Mouse (Mus musculus) ES-E14 (cell line): ENCODE results near the gene Ano10. TPM values are rescaled to one million over a fixed set of nuclear protein-coding genes. Genes with fewer than 3 reads are reported as not detected.

Experiments used
- DNase-seq: peaks from one replicate; pipeline ENCODE4 v3.0.0-alpha.2; 2013; ENCODE audit warnings: low read depth, low spot score
- H3K27ac ChIP-seq: 2 replicates; pipeline ENCODE4 v1.5.1; 2012; ENCODE audit warnings: low read depth, mild to moderate bottlenecking, low read length, moderate library complexity, mixed read lengths; ENCODE audit not compliant: poor library complexity, insufficient read depth, severe bottlenecking
- H3K36me3 ChIP-seq: 2 replicates; pipeline ENCODE4 v1.6.1; 2012; ENCODE audit warnings: mild to moderate bottlenecking, low read length, moderate library complexity, mixed read lengths; ENCODE audit not compliant: control insufficient read depth, poor library complexity, insufficient read depth, severe bottlenecking
- H3K4me1 ChIP-seq, 2 experiments: fragments of 150-350 bp in 1 of 2; sonication (generic) in 1 of 2; 2 replicates each; pipeline ENCODE4 v1.6.1; 2012; ENCODE audit warnings: low read length in 2 of 2, mild to moderate bottlenecking in 1 of 2, mixed read lengths in 1 of 2; ENCODE audit not compliant: control insufficient read depth in 2 of 2, insufficient read depth in 2 of 2, poor library complexity in 1 of 2
- H3K4me3 ChIP-seq, 2 experiments: fragments of 150-350 bp in 1 of 2; sonication (generic) in 1 of 2; 2 replicates each; pipeline ENCODE4 v1.5.1; 2012; ENCODE audit warnings: low read length in 2 of 2, low read depth in 1 of 2, mild to moderate bottlenecking in 1 of 2, mixed read lengths in 1 of 2; ENCODE audit not compliant: insufficient read depth in 1 of 2, poor library complexity in 1 of 2, severe bottlenecking in 1 of 2
- H3K9ac ChIP-seq: 2 replicates; pipeline ENCODE4 v1.6.1; 2012; ENCODE audit warnings: low read depth, mild to moderate bottlenecking, low read length, mixed read lengths; ENCODE audit not compliant: poor library complexity, insufficient read depth, severe bottlenecking
- H3K9me3 ChIP-seq: fragments of 150-350 bp; sonication (generic); 2 replicates; pipeline ENCODE4 v1.6.1; 2012; ENCODE audit warnings: low read depth, mild to moderate bottlenecking, low read length; ENCODE audit not compliant: control insufficient read depth, insufficient read depth
- CHD2 ChIP-seq: IDR thresholded peaks from 2 replicates; pipeline ENCODE4 v1.6.1; 2014; ENCODE audit warnings: mild to moderate bottlenecking, low read depth, low read length, inconsistent platforms
- HCFC1 ChIP-seq: IDR thresholded peaks from 2 replicates; pipeline ENCODE4 v1.6.1; 2012; ENCODE audit warnings: low read length, inconsistent platforms, borderline replicate concordance; ENCODE audit not compliant: insufficient read depth
- MAFK ChIP-seq: IDR thresholded peaks from 2 replicates; pipeline ENCODE4 v1.6.1; 2014; ENCODE audit warnings: mild to moderate bottlenecking, low read depth, low read length, inconsistent platforms; ENCODE audit not compliant: insufficient read depth
- ZC3H11A ChIP-seq: IDR thresholded peaks from 2 replicates; pipeline ENCODE4 v1.6.1; 2012; ENCODE audit warnings: low read depth, mild to moderate bottlenecking, inconsistent platforms, low read length, borderline replicate concordance
- ZNF384 ChIP-seq: IDR thresholded peaks from 2 replicates; pipeline ENCODE4 v1.6.1; 2012; ENCODE audit warnings: low read depth, low read length, inconsistent platforms
- in situ Hi-C, 2 experiments: fragments of 600-800 bp; cut with MboI; formaldehyde crosslinking; loops; one replicate each; pipeline ENCODE4 v1.15.1; 2025; ENCODE audit warnings: low sequenced_read_pairs in 2 of 2, inconsistent platforms in 1 of 2; ENCODE audit not compliant: unreplicated experiment in 2 of 2
- total RNA-seq: library from RNA; depleted of rRNA; stranded (reverse); fragments of 300-350 nt; gene quantifications from 2 replicates; pipeline ENCODE4 v1.2.3, GENCODE M21; 2012

Gene Ano10
- total RNA-seq, 1 experiment = 13.7 TPM

DNA sequence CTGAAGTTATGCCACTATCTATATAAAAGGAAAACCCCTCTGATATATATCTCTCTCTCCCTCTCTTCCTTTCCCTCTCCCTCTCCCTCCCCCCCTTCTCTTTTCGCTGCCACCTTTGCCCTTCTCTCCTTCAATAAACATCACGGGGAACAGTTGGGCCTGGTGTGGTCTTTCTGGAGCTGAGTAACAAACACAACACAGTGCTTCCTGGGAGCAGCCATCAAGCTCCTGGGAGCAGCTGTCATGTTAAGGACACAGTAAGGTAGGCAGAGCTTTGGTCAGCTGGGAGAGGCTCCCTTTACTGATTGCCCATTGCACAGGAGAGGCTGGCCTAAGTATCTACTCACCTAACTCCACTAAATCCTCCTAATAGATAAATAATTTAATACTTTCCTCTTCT, 9.5 kb downstream of the Ano10 start:
- Histone ChIP-seq H3K9ac (no peak overlapping the region), H3K4me1 (peaks cover 0 to 5% of the 10 kb centered on the region in 2 experiments; a peak in 1 of 4 replicates), H3K4me3 (no peak overlapping the region), H3K9me3 (peaks cover 5% of the 10 kb centered on the region), H3K27ac (no peak overlapping the region), H3K36me3 (no peaks in the 10 kb centered on the region)
- in situ Hi-C loops = no loop called here
- TF ChIP-seq HCFC1 (no peak), ZC3H11A (no peak), MAFK (no peak), ZNF384 (no peak), CHD2 (no peak)
- no peak for DNase-seq

GRCm38 (mm10) chr9:122281004-122281403, 13.2 kb downstream of the Ano10 start:
- Histone ChIP-seq H3K9me3 (peaks cover 5% of the 10 kb centered on the region), H3K27ac (no peak overlapping the region), H3K4me1 (peaks cover 0 to 5% of the 10 kb centered on the region in 2 experiments; a peak in 1 of 4 replicates), H3K4me3 (no peak overlapping the region), H3K9ac (no peak overlapping the region), H3K36me3 (no peaks in the 10 kb centered on the region)
- in situ Hi-C loops = no loop called here
- no peak for DNase-seq
- no peak for TF ChIP-seq MAFK
- no peak for TF ChIP-seq ZC3H11A
- TF ChIP-seq CHD2 = no peak
- no peak for TF ChIP-seq HCFC1
- TF ChIP-seq ZNF384 = no peak

DNA sequence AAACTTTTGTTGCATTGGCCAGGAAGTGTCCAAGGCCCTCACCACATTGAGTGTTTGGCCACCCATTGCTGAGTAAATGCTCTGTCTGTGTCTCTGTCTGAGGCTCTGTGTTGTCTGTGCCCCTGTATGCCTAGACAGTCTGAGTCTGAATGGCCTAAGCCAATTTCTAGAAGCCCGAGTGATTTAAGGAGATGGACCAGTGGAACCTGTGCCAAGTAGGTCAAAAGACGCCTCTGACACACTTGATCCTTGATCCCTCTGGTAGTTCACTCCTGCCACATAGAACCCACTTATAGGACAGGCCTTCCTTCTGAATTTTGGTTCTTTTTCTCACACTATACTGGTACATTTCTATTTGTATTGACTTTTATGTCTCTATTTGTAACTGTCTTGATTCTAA, 17.6 kb downstream of the Ano10 start:
- in situ Hi-C loops = no loop called here
- H3K9ac ChIP-seq = no peak overlapping the region
- peaks cover 5% of the 10 kb centered on the region for H3K9me3 ChIP-seq

GRCm38 (mm10) chr9:122276134-122276533, 18.1 kb downstream of the Ano10 start:
- Histone ChIP-seq H3K4me1 (no peaks in the 10 kb centered on the region), H3K36me3 (no peaks in the 10 kb centered on the region), H3K27ac (no peak overlapping the region), H3K9me3 (peaks cover 4% of the 10 kb centered on the region), H3K4me3 (no peak overlapping the region), H3K9ac (no peak overlapping the region)
- DNase-seq = no peak
- in situ Hi-C loops = no loop called here
- no peak for TF ChIP-seq MAFK
- TF ChIP-seq HCFC1 = no peak
- no peak for TF ChIP-seq CHD2
- TF ChIP-seq ZNF384 = no peak
- TF ChIP-seq ZC3H11A = no peak

More for the DNA sequence above, 17.6 kb downstream of the Ano10 start:
- H3K4me3 ChIP-seq = no peak overlapping the region
- H3K36me3 ChIP-seq = no peaks in the 10 kb centered on the region
- no peak overlapping the region for H3K27ac ChIP-seq
- TF ChIP-seq HCFC1 (no peak), ZNF384 (no peak), MAFK (no peak), CHD2 (no peak), ZC3H11A (no peak)
- no peaks in the 10 kb centered on the region for H3K4me1 ChIP-seq
- no peak for DNase-seq

DNA sequence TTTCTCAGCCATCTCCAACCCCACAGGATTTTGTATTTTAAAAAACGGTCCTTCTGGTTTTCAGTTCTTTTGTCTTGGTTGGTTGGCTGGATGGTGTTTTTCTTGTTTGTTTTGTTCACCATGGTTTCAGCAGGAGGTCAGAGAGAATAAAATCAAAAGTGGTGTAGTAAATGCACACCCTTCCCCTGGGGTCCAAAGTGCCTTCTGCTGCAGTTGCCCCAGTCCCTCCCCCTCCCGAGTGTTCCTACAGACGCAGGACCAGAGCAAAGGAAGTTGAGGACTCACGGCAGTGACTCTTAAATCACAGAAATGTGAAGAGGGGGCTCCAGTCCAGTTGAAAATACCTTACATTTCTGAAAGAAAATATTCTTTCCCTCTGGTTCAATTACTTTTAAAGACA, 19.9 kb downstream of the Ano10 start:
- no peak overlapping the region for H3K27ac ChIP-seq
- in situ Hi-C loops = no loop called here
- no peaks in the 10 kb centered on the region for H3K9me3 ChIP-seq
- no peaks in the 10 kb centered on the region for H3K36me3 ChIP-seq
- no peak for TF ChIP-seq MAFK
- no peak for TF ChIP-seq ZNF384
- no peak for TF ChIP-seq CHD2
- TF ChIP-seq ZC3H11A = no peak
- no peak for TF ChIP-seq HCFC1
- no peak overlapping the region for H3K4me3 ChIP-seq
- no peak overlapping the region for H3K9ac ChIP-seq
- no peak for DNase-seq
- no peaks in the 10 kb centered on the region for H3K4me1 ChIP-seq
